Mouse (Mus musculus) stomach, embryonic 16.5 days (tissue): Measurements from ENCODE around the gene Fcer1g. TPM values are rescaled to one million over a fixed set of nuclear protein-coding genes. Genes with fewer than 3 reads are reported as not detected.
A peak's percentile ranks its signal among the peaks of the same experiment; 100 is the strongest.
"Not testable (repeated sequence)": the region's sequence is repeated elsewhere in the genome, so short reads cannot be mapped to it uniquely, and the experiment has no call there.

Experiments
- ATAC-seq: fragments of 200-750 bp; cut with Nextera tagmentation; 2 replicates; pipeline ENCODE4 v1.8.0; 2017; ENCODE audit warnings: moderate number of reproducible peaks, moderate TSS enrichment; ENCODE audit not compliant: insufficient read depth, low FRiP score
- H3K27ac ChIP-seq: fragments of 300-500 bp; sonication (generic); 2 replicates; pipeline ENCODE4 v1.5.1; 2014; ENCODE audit warnings: low read length
- H3K27me3 ChIP-seq: fragments of 300-500 bp; sonication (generic); 2 replicates; pipeline ENCODE4 v1.6.1; 2014; ENCODE audit warnings: low read length, control low read depth, mixed read lengths; ENCODE audit not compliant: control insufficient read depth, insufficient read depth
- H3K36me3 ChIP-seq: fragments of 300-500 bp; sonication (generic); 2 replicates; pipeline ENCODE4 v1.6.1; 2014; ENCODE audit warnings: low read length; ENCODE audit not compliant: control insufficient read depth, insufficient read depth
- H3K4me1 ChIP-seq: fragments of 300-500 bp; sonication (generic); 2 replicates; pipeline ENCODE4 v1.6.1; 2014; ENCODE audit warnings: low read length, control low read depth, mixed read lengths; ENCODE audit not compliant: control insufficient read depth, insufficient read depth
- H3K4me2 ChIP-seq: fragments of 300-500 bp; sonication (generic); 2 replicates; pipeline ENCODE4 v1.6.1; 2014; ENCODE audit warnings: low read depth, low read length, mixed read lengths
- H3K4me3 ChIP-seq: fragments of 300-500 bp; sonication (generic); replicated peaks from 2 replicates; pipeline ENCODE4 v1.5.1; 2014; ENCODE audit warnings: mild to moderate bottlenecking, low read length
- H3K9ac ChIP-seq: fragments of 300-500 bp; sonication (generic); 2 replicates; pipeline ENCODE4 v1.6.1; 2014; ENCODE audit warnings: low read length
- H3K9me3 ChIP-seq: fragments of 300-500 bp; sonication (generic); replicated peaks from 2 replicates; pipeline ENCODE4 v1.6.1; 2016; ENCODE audit warnings: low read length, control low read depth; ENCODE audit not compliant: control insufficient read depth
- WGBS: fragments of 180-500 bp; shearing (Covaris S2); extraction: QIAGEN DNeasy Blood & Tissue Kit; methylation state at CpG from one replicate; pipeline ENCODE4 v1.1.7; 2014; 5-methylcytosine and 5-hydroxymethylcytosine counted together
- polyA plus RNA-seq: library from polyadenylated mRNA; unstranded; fragments of >200 nt; fragmentation: Nextera tagmentation; extraction: Ambion mirVana; gene quantifications from 2 replicates; pipeline ENCODE4 v1.2.1, GENCODE M21; 2015

The Fcer1g gene
- polyA plus RNA-seq, 1 experiment from 2014 or later = 77.1 TPM

DNA sequence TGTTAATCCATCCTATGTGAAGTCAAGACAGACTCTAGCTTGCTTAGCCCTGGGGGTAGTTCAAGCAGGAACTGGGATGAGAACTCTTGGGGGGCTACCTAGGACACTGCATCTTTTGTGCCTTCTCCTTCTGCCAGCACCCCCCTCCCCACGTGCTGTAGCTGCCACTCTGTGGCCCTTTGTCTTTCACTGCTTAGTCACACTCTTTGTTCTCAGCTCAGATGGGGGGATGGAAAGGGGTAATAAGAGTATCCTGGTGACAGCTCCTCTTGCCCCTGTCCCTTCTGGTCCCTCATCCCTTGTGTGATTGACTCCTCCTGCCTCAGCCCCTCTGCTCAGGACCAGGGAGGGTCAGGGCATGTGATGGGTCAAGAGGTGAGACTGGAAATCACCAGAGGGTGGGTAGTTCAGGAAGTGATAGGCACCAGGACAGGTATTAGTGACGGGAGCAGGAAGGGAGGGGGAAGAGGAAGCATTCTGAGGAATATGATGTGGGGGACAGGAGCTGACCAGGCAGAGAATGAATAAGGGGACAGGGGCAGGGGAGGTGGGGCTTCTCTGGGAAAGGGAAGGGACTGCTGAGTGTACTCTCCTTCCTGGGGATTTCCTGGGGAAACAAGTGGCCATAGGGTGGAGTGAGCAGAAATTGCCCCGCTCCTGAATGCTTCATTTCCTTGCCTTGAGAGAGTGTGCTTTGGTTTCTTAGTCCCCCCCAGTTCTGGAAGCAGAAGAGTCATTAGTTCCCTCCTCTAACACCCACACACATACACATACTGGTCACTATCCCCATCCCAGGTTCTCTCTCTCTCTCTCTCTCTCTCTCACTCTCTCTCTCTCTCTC is 14.4 kb upstream of the Fcer1g start:
- WGBS = 54% methylated on average over 3 of the region's 3 CpGs
- Histone ChIP-seq H3K4me1 (peaks cover 46% of the 10 kb centered on the region), H3K9ac (no peak overlapping the region), H3K9me3 (no peaks in the 10 kb centered on the region), H3K4me3 (no peak overlapping the region), H3K36me3 (0 out of 2 replicates have a peak, but pooled peaks cover 9% of the 10 kb centered on the region), H3K27me3 (no peaks in the 10 kb centered on the region), H3K27ac (peak overlapping the region; percentile 97), H3K4me2 (0 out of 2 replicates have a peak overlapping the region, but pooled peaks have one; percentile 59)
- ATAC-seq = no peak

DNA sequence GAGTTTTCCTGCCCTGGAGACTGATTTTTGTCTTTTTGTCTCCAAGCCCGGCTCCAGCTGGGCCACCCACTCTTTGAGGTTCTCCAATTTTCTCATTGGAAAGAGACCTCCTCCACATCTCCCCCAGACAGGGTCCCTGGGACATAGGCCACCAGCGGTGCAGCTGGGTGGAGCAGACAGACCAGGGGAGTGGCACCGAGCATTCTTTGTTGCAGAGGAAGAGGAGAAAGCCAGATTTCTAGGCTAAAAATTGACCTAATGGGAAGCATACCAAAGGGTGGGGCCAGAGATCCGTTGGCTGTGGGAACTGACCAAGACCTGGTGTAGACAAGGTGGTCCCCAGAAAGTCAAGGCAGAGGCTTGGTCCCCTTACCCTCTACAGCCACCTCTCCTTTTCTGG is 13.8 kb upstream of the Fcer1g start:
- WGBS = 14% methylated on average over 4 of the region's 4 CpGs
- ATAC-seq = no peak
- no peaks in the 10 kb centered on the region for H3K9me3 ChIP-seq

DNA sequence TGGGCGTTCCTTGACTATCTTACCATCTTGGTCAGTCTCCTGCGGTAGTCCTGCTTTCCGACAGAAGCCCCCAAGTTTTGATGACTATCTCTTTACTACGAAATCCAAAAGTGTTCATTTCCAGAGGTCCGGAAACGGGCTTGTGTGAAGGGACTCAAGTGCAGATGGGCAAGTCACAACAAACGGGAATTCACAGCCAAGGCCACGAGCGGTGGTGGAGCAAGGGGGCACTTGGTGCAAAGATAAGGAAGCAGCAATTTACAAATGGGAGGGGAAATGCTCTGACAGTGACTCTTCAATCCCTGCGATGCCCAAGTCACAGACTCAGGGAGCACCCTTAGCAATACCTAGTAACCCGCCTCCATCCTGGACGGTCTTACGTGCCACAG is 13.3 kb upstream of the Fcer1g start:
- ATAC-seq = 0 out of 2 replicates have a peak, but pooled peaks have one; percentile 0
- Histone ChIP-seq H3K36me3 (0 out of 2 replicates have a peak, but pooled peaks cover 10% of the 10 kb centered on the region), H3K4me1 (peaks cover 39% of the 10 kb centered on the region), H3K27ac (peak overlapping the region; percentile 97), H3K9ac (peak overlapping the region; percentile 70), H3K4me2 (peak overlapping the region; percentile 59), H3K27me3 (no peaks in the 10 kb centered on the region), H3K4me3 (peak overlapping the region; percentile 50), H3K9me3 (no peaks in the 10 kb centered on the region)
- WGBS = 8% methylated on average over 13 of the region's 13 CpGs

More for the DNA sequence above, 13.8 kb upstream of the Fcer1g start:
- Histone ChIP-seq H3K27me3 (no peaks in the 10 kb centered on the region), H3K36me3 (0 out of 2 replicates have a peak, but pooled peaks cover 12% of the 10 kb centered on the region), H3K4me2 (peak overlapping the region; percentile 59), H3K4me3 (peak overlapping the region; percentile 50), H3K9ac (peak overlapping the region; percentile 70), H3K4me1 (peaks cover 44% of the 10 kb centered on the region), H3K27ac (peak overlapping the region; percentile 97)

DNA sequence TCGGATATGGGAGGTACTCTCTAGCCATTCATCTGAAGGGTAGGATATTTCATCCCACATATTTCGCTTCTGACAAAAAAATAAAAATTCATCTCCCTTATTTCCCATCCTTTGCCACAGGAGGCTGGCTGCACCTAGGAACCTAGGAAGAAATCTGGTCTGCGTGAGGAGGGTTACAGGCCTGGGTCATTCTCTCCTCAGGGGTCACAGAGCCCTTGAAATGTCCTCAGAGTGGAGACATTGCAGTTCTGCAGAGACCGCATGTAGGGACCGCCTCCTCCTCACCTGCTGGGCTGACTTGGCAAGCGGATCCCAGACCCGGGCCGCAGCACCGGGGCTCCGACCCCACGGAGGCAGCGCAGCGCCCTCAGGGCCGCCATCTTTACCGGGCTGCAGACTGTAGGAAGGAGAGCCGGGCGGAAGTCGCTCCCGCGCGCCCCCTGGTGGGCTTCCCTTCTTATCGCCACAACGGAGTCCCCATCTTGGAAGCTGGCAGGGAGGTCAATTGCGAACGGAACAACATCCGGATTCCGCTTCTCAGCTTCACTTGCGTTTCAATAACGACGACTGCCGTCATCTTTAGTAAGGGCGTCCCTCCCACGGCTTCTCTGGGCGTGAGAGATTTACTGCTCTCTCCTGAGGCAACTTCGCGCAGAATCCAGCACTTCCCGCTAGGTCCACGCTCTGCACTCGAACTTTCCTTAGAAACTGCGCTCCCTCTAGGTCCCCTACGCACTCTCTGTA is 12.7 kb upstream of the Fcer1g start:
- 0 out of 2 replicates have a peak, but pooled peaks cover 10% of the 10 kb centered on the region for H3K36me3 ChIP-seq
- peak overlapping the region; percentile 97 for H3K27ac ChIP-seq
- under 1% methylated on average over 41 of the region's 41 CpGs for WGBS
- no peaks in the 10 kb centered on the region for H3K27me3 ChIP-seq
- no peaks in the 10 kb centered on the region for H3K9me3 ChIP-seq
- peak overlapping the region; percentile 97 for H3K9ac ChIP-seq
- H3K4me1 ChIP-seq = peaks cover 33% of the 10 kb centered on the region
- peak overlapping the region; percentile 83 for H3K4me3 ChIP-seq
- H3K4me2 ChIP-seq = peak overlapping the region; percentile 75
- ATAC-seq = peak; percentile 91

DNA sequence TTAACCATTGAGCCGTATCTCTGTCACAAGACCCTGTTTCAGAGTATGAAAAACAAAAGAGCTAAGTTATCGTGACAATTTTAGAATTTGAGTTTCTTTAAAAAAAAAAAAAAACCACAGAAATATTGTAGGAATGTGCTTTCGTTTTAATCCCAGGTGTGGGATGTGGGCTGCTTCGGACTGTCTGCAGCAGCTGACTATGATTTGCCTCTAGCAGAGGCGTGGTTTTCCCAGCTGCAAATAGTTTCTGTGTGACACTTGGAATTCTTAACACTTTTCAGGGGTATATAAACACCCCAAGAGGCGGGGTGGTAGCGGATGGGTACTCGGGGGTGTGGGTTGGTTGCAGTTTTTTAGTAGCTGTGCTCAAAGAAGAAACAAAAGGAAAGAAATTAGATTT is 11.2 kb upstream of the Fcer1g start:
- Histone ChIP-seq H3K9ac (no peak overlapping the region), H3K4me1 (peaks cover 30% of the 10 kb centered on the region), H3K27ac (no peak overlapping the region), H3K4me2 (peak overlapping the region; percentile 75; the same call in 1 of the 2 replicates), H3K9me3 (no peaks in the 10 kb centered on the region), H3K4me3 (no peak overlapping the region), H3K36me3 (peaks cover 13% of the 10 kb centered on the region; the same call in 1 of the 2 replicates), H3K27me3 (no peaks in the 10 kb centered on the region)
- 81% methylated on average over 8 of the region's 8 CpGs for WGBS
- ATAC-seq = no peak

DNA sequence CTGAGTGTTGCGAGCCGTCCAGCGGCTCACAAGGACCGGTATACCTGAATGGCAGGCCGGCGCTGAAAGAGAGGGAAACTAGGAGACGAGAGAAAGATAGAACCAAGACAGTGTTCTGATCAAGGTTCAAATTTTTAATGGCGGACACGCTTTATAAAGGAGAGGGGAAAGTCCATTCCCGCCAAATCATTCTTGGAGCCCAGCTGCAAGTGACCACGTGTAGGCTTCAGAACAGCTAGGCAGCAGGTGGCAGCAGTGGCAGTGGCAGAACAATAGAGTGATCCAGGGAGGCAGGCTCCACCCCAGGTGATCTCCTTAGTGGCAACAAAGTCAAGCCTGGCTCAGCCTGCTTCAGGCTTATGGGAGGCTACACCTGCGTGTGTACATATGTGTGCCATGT is 7.8 kb upstream of the Fcer1g start:
- H3K27me3 ChIP-seq, H3K4me2 ChIP-seq, H3K9ac ChIP-seq, H3K9me3 ChIP-seq, H3K4me3 ChIP-seq, ATAC-seq, H3K27ac ChIP-seq: not testable (repeated sequence)
- peaks cover 12% of the 10 kb centered on the region for H3K4me1 ChIP-seq
- peaks cover 28% of the 10 kb centered on the region for H3K36me3 ChIP-seq
- 79% methylated on average over 12 of the region's 12 CpGs for WGBS

DNA sequence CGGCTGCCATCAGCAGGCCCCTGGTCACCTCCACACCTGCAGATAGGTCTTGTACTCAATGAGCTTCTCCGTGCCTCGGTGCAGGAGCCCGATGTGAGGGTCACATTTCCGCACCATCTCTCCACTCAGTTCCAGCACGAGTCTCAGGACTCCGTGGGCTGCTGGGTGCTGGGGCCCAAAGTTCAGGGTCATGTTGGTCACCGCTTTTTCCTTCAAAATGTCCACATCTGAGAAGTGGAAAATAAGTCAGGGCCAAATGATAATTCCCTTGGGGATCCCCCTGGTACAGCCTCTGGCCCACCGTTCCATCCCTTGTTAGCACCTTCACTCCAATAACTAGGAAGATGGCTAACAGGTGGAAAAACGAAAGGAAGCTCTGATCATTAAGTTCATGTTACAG is 6.7 kb upstream of the Fcer1g start:
- no peak overlapping the region for H3K9ac ChIP-seq
- 92% methylated on average over 10 of the region's 10 CpGs for WGBS
- no peaks in the 10 kb centered on the region for H3K27me3 ChIP-seq
- H3K36me3 ChIP-seq = peaks cover 36% of the 10 kb centered on the region
- no peak overlapping the region for H3K27ac ChIP-seq
- no peaks in the 10 kb centered on the region for H3K9me3 ChIP-seq
- H3K4me1 ChIP-seq = peaks cover 7% of the 10 kb centered on the region
- no peak overlapping the region for H3K4me3 ChIP-seq
- no peak for ATAC-seq
- no peak overlapping the region for H3K4me2 ChIP-seq

DNA sequence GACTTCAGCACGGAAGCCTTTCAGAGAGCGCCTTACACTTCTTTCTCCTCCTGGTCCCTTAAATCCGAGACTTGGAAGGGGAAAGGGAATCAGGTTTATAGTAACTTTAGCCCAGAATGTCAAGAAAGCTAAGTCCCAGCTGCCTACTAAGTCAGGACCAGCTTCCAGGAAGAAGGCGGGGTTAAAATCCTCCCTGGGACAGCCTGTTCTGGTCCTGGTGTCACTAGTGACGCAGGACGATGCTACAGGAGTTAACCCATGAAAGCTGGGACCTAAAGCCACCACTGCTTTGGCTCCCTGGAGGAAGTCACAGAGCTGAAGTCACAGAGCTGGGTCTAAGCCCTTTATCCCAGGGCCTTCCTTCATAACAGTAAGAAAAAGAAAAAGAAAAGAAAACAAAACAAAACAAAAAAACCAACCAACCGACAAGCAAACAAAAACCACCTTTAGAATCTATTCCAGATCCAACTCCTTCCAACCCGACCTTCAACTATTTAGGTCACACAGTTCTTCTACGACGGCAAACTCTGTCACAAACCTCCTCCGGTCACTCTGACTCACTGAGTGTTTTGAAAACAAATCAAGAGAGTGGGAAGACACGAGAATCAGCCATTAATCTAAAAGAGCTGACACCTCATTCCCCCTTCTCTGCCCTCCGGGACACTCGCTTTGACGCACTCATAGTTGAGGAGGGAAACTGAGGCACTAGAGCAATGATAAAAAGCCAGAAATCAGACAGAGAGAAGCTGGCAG is 6.0 kb upstream of the Fcer1g start:
- Histone ChIP-seq H3K4me2 (no peak overlapping the region), H3K9me3 (no peaks in the 10 kb centered on the region), H3K9ac (no peak overlapping the region), H3K27me3 (no peaks in the 10 kb centered on the region), H3K36me3 (peaks cover 37% of the 10 kb centered on the region), H3K4me1 (0 out of 2 replicates have a peak, but pooled peaks cover 2% of the 10 kb centered on the region), H3K4me3 (no peak overlapping the region), H3K27ac (no peak overlapping the region)
- ATAC-seq = no peak
- WGBS = 58% methylated on average over 15 of the region's 15 CpGs
